Mouse (Mus musculus) small intestine, adult 2 months (tissue): ENCODE measurements around the gene Atf7.
"Not testable (repeated sequence)": the region's sequence is repeated elsewhere in the genome, so short reads cannot be mapped to it uniquely, and the experiment has no call there.

ENCODE experiments used
- CTCF ChIP-seq: fragments of 200-500 bp; IDR thresholded peaks from 2 replicates; pipeline ENCODE4 v1.5.1; 2012; ENCODE audit warnings: low read depth, mild to moderate bottlenecking, control low read depth, inconsistent platforms, low read length, moderate library complexity, mixed read lengths; ENCODE audit not compliant: insufficient replicate concordance, insufficient read length; ENCODE audit errors: extremely low read depth
- POLR2A ChIP-seq: fragments of 200-500 bp; IDR thresholded peaks from 2 replicates; pipeline ENCODE4 v1.6.1; 2012; ENCODE audit warnings: low read depth, mild to moderate bottlenecking, control low read depth, inconsistent platforms, low read length, moderate library complexity

DNA sequence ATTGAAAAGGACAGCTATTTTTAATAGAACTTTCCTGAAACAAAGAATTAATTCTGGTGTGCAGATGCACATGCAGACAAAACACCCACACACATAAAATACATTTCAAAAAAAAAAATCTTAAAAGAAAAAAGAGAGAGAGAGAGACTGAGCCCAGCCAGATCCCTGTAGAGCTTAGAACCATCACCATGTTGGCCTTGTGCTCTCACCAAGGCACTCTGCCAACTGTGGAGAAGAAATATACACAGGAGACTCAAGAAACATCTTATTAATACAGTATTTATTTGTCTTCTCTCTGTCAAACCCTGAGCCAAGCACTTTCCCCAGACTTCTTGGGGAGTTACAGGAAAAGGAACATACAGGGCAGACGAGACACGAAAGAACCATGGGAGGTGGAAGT, 37.3 kb upstream of the Atf7 start:
- not testable (repeated sequence) for TF ChIP-seq POLR2A, CTCF
